Mouse (Mus musculus) heart, embryonic 16.5 days (tissue): ENCODE measurements around the gene Wdr62. TPM values are rescaled to one million over a fixed set of nuclear protein-coding genes. Genes with fewer than 3 reads are reported as not detected.
"Not testable (repeated sequence)": the region's sequence is repeated elsewhere in the genome, so short reads cannot be mapped to it uniquely, and the experiment has no call there.

ENCODE experiments used
- ATAC-seq: fragments of 200-750 bp; cut with Nextera tagmentation; replicated peaks from 2 replicates; pipeline ENCODE4 v1.8.0; 2017; ENCODE audit warnings: moderate number of reproducible peaks; ENCODE audit not compliant: insufficient read depth, low FRiP score; ENCODE audit errors: extremely low read depth
- H3K27ac ChIP-seq: fragments of 300-500 bp; sonication (generic); 2 replicates; pipeline ENCODE4 v1.5.1; 2014; ENCODE audit warnings: mild to moderate bottlenecking, low read length, control low read depth, moderate library complexity
- H3K27me3 ChIP-seq: fragments of 300-500 bp; sonication (generic); 2 replicates; pipeline ENCODE4 v1.6.1; 2014; ENCODE audit warnings: low read length, mixed read lengths; ENCODE audit not compliant: control insufficient read depth, insufficient read depth
- H3K36me3 ChIP-seq: fragments of 300-500 bp; sonication (generic); 2 replicates; pipeline ENCODE4 v1.6.1; 2014; ENCODE audit not compliant: control insufficient read depth, insufficient read depth
- H3K4me1 ChIP-seq: fragments of 300-500 bp; sonication (generic); 2 replicates; pipeline ENCODE4 v1.6.1; 2014; ENCODE audit warnings: low read length, mixed read lengths; ENCODE audit not compliant: control insufficient read depth, insufficient read depth
- H3K4me2 ChIP-seq: fragments of 300-500 bp; sonication (generic); 2 replicates; pipeline ENCODE4 v1.6.1; 2014; ENCODE audit warnings: low read depth, mild to moderate bottlenecking, control low read depth, low read length
- H3K4me3 ChIP-seq: fragments of 300-500 bp; sonication (generic); 2 replicates; pipeline ENCODE4 v1.5.1; 2014; ENCODE audit warnings: mild to moderate bottlenecking, control low read depth, low read length
- H3K9ac ChIP-seq: fragments of 300-500 bp; sonication (generic); 2 replicates; pipeline ENCODE4 v1.6.1; 2014; ENCODE audit warnings: low read length, control low read depth
- H3K9me3 ChIP-seq: fragments of 300-500 bp; sonication (generic); replicated peaks from 2 replicates; pipeline ENCODE4 v1.6.1; 2016; ENCODE audit warnings: low read length; ENCODE audit not compliant: control insufficient read depth
- WGBS: fragments of 180-500 bp; shearing (Covaris S2); extraction: QIAGEN DNeasy Blood & Tissue Kit; methylation state at CpG from one replicate; pipeline ENCODE4 v1.1.7; 2014; 5-methylcytosine and 5-hydroxymethylcytosine counted together
- polyA plus RNA-seq: library from polyadenylated mRNA; unstranded; fragments of >200 nt; fragmentation: Nextera tagmentation; extraction: Ambion mirVana; gene quantifications from 2 replicates; pipeline ENCODE4 v1.2.1, GENCODE M21; 2015

The Wdr62 gene
- polyA plus RNA-seq, 1 experiment from 2014 or later, result 6.9 TPM

DNA sequence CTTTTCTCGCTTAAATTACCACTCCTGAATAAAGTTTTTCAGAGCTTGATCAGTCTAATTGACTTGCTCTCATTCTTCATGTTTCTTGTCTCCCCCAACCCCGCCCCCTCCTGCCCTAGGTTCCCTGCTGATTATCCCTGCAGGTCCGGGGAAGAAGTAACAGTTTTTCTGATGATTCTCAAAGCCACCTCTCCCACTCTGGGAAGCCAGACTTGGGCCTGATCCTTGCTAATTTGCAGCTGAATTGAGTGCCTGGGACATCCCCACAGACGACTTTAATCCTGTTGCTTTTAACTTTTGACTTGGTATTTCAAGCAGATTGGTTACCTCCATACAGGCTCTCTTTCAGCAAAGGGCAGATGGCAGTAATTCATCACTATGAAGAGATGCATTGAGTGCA is 69.2 kb downstream of the Wdr62 start:
- H3K4me1 ChIP-seq, result no peaks in the 10 kb centered on the region
- ATAC-seq, result no peak
- no peaks in the 10 kb centered on the region for H3K27me3 ChIP-seq
- H3K4me3 ChIP-seq, result no peak overlapping the region
- no peaks in the 10 kb centered on the region for H3K9me3 ChIP-seq
- 30% methylated on average over 4 of the region's 4 CpGs for WGBS
- no peak overlapping the region for H3K4me2 ChIP-seq
- H3K9ac ChIP-seq, result no peak overlapping the region
- no peak overlapping the region for H3K27ac ChIP-seq
- H3K36me3 ChIP-seq, result no peaks in the 10 kb centered on the region

DNA sequence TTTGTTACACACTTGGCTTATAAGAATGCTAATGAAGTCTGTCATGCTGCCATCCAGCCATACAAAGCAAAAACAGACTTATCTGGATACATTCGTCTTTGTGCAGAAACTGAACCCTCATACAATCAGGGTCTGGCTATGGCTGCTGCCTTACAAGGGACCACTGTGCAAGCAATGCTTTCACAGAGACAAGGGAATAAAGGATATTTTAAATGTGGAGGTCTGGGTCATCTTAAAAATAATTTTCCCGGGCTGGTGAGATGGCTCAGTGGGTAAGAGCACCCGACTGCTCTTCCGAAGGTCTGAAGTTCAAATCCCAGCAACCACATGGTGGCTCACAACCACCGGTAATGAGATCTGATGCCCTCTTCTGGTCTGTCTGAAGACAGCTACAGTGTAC is 73.9 kb downstream of the Wdr62 start:
- H3K27ac ChIP-seq, H3K9me3 ChIP-seq, H3K4me1 ChIP-seq, H3K36me3 ChIP-seq, H3K27me3 ChIP-seq, H3K4me2 ChIP-seq, H3K9ac ChIP-seq, H3K4me3 ChIP-seq, ATAC-seq: not testable (repeated sequence)
- 49% methylated on average over 5 of the region's 5 CpGs for WGBS

GRCm38 (mm10) chr7:30205383-30205782 is 74.8 kb downstream of the Wdr62 start:
- no peak for ATAC-seq
- Histone ChIP-seq H3K27me3 (no peaks in the 10 kb centered on the region), H3K9ac (no peak overlapping the region), H3K9me3 (no peaks in the 10 kb centered on the region), H3K27ac (no peak overlapping the region), H3K4me2 (no peak overlapping the region), H3K4me1 (no peaks in the 10 kb centered on the region), H3K4me3 (no peak overlapping the region), H3K36me3 (no peaks in the 10 kb centered on the region)
- WGBS, result 4% methylated on average over 2 of the region's 2 CpGs

DNA sequence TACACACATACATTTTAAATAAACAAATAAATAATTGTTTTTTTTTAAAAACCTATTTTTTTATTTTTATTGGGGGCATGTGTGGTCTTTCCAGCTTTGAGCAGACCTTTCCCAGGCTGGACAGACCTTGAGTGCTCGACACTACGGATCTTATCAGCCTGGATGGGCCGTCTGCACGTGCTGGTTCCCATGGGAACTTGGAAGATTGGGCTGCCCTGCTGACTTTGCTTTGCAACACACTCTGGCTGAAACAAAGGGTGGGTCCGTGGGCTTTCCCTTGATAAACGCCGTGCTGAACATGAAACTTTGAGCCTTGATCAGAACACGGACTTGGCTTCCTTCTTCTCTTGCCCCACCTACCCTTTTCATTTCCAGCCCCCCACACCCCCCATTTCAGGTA is 75.8 kb downstream of the Wdr62 start:
- Histone ChIP-seq H3K4me2 (no peak overlapping the region), H3K4me3 (no peak overlapping the region), H3K27ac (no peak overlapping the region), H3K9me3 (no peaks in the 10 kb centered on the region), H3K27me3 (no peaks in the 10 kb centered on the region), H3K9ac (no peak overlapping the region), H3K4me1 (no peaks in the 10 kb centered on the region), H3K36me3 (no peaks in the 10 kb centered on the region)
- 21% methylated on average over 8 of the region's 8 CpGs for WGBS
- ATAC-seq, result no peak

DNA sequence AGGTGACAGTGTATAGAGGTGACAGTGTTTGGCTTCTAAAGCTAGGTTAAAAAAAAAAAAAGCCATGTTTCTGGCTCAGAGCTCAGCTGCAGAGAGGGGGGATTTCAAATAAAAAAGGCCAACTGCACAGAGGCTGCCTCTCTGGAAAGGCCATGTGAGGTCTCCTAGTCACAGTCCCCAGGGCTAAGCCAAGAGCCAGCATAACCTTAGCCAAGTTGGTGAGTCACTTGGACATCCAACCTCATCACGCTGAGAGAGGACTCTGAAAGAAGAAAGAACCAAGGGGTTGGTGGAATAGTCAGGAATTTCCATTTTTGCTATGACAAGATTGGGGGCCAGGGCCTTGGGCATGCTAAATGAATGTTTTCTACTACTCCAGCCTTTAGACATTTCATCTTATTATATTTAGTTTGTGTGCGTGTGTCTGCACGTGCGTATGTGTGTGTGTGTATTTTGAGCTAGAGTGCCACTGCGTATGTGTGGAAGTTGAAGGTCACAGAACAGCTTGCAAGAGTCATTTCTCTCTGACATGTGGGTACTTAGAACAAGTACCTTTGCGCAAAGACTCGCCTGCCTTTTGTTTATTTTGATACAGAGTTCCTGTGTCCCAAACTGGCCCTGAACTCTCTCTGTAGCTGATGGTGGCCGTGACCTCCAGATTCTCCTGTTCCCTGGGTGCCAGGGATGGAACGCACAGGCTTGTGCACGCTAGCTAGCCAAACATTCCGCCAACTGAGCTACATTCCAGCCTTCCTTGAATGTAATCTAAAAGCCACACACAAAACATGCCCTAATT is 77.1 kb downstream of the Wdr62 start:
- 0 out of 2 replicates have a peak, but pooled peaks cover 3% of the 10 kb centered on the region for H3K4me1 ChIP-seq
- H3K36me3 ChIP-seq, result no peaks in the 10 kb centered on the region
- no peak overlapping the region for H3K4me2 ChIP-seq
- H3K27ac ChIP-seq, result no peak overlapping the region
- ATAC-seq, result no peak
- no peaks in the 10 kb centered on the region for H3K9me3 ChIP-seq
- no peak overlapping the region for H3K4me3 ChIP-seq
- no peaks in the 10 kb centered on the region for H3K27me3 ChIP-seq
- H3K9ac ChIP-seq, result no peak overlapping the region
- WGBS, result 62% methylated on average over 11 of the region's 11 CpGs

DNA sequence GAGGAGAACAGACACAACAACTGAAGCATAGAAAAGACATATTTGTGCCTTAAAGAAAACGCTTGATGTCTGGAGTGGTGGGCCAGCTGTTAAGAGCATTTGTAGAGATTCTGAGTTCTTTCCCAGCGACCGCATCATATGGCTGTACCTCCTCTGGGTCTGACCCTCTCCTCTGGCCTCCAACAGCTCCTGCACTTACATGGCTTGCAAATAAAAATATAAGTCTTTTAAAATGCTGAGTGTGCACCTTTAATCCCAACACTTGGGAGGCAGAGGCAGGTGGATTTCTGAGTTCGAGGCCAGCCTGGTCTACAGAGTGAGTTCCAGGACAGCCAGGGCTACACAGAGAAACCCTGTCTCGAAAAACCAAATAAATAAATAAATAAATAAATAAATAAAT is 79.6 kb downstream of the Wdr62 start:
- not testable (repeated sequence) for H3K4me2 ChIP-seq, H3K9me3 ChIP-seq, H3K27ac ChIP-seq, H3K27me3 ChIP-seq, ATAC-seq, H3K9ac ChIP-seq, H3K36me3 ChIP-seq, H3K4me3 ChIP-seq, H3K4me1 ChIP-seq
- 85% methylated on average over 5 of the region's 5 CpGs for WGBS

- no peak overlapping the region for H3K4me2 ChIP-seq
- H3K4me3 ChIP-seq, result no peak overlapping the region
- H3K4me1 ChIP-seq, result peaks cover 6% of the 10 kb centered on the region
- H3K27me3 ChIP-seq, result no peaks in the 10 kb centered on the region
- no peaks in the 10 kb centered on the region for H3K9me3 ChIP-seq
- H3K9ac ChIP-seq, result no peak overlapping the region
- H3K27ac ChIP-seq, result no peak overlapping the region
- WGBS, result 72% methylated on average over 5 of the region's 5 CpGs
- no peak for ATAC-seq
- H3K36me3 ChIP-seq, result no peaks in the 10 kb centered on the region
Measured at GRCm38 (mm10) chr7:30200200-30200599, 80.0 kb downstream of the Wdr62 start.

- Histone ChIP-seq H3K27me3 (no peaks in the 10 kb centered on the region), H3K9ac (no peak overlapping the region), H3K9me3 (no peaks in the 10 kb centered on the region), H3K4me2 (no peak overlapping the region), H3K36me3 (no peaks in the 10 kb centered on the region), H3K27ac (no peak overlapping the region), H3K4me1 (peaks cover 8% of the 10 kb centered on the region), H3K4me3 (no peak overlapping the region)
- WGBS, result 73% methylated on average over 18 of the region's 18 CpGs
- no peak for ATAC-seq
Measured at GRCm38 (mm10) chr7:30199498-30200139, 80.6 kb downstream of the Wdr62 start.

DNA sequence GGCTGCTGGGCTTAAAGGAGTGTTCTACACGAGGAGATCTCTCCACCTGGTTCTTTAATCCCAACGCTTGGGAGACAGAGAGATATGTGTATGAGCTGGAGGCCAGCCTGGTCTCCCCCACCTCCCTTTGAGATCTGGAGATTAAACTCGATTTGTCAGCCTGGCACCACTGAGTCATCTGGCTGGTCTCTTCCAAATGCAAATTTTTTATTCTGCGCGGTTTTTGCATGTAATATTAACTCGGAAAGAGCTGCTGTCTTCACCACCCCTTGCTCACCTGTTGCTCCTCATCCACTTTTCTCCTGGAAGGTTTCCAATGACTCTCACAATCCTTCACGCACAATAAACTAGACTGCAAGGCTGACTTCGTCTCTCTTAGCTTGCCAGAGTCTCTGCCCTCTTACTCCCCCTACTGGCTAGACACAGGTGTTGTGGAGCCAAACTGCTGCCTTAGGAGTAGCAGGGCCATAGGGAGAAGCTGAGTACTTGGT is 81.7 kb downstream of the Wdr62 start, which contains the start of gene Capns1:
Gene Capns1 (minus strand): TSS at position 331 of the 491 bp plus-strand sequence.
- ATAC-seq, result 0 out of 2 replicates have a peak, but pooled peaks have one; percentile 10
- Histone ChIP-seq H3K9me3 (no peaks in the 10 kb centered on the region), H3K27ac (no peak within 1 kb of the TSS), H3K9ac (no peak within 1 kb of the TSS), H3K36me3 (no peaks in the 10 kb centered on the region), H3K4me3 (no peak within 1 kb of the TSS), H3K27me3 (no peaks in the 10 kb centered on the region), H3K4me1 (peaks cover 9% of the 10 kb centered on the region), H3K4me2 (peak within 1 kb of the TSS; percentile 29; the same call in 1 of the 2 replicates)
- WGBS, result 5% methylated on average over 8 of the region's 8 CpGs
